Mouse (Mus musculus) liver, embryonic 16.5 days (tissue): Measurements from ENCODE around the gene Ss18l1. TPM values are rescaled to one million over a fixed set of nuclear protein-coding genes. Genes with fewer than 3 reads are reported as not detected.

Source experiments
- ATAC-seq: fragments of 200-750 bp; cut with Nextera tagmentation; 2 replicates; pipeline ENCODE4 v1.8.0; 2017; ENCODE audit warnings: low read depth, mild to moderate bottlenecking, moderate number of reproducible peaks, moderate library complexity
- H3K27ac ChIP-seq: fragments of 300-500 bp; sonication (generic); 2 replicates; pipeline ENCODE4 v1.5.1; 2014; ENCODE audit warnings: mild to moderate bottlenecking, low read length
- H3K27me3 ChIP-seq: fragments of 300-500 bp; sonication (generic); 2 replicates; pipeline ENCODE4 v1.6.1; 2014; ENCODE audit warnings: low read depth, low read length, mixed read lengths; ENCODE audit not compliant: control insufficient read depth, insufficient read depth
- H3K36me3 ChIP-seq: fragments of 300-500 bp; sonication (generic); 2 replicates; pipeline ENCODE4 v1.6.1; 2014; ENCODE audit warnings: mild to moderate bottlenecking; ENCODE audit not compliant: control insufficient read depth, insufficient read depth
- H3K4me1 ChIP-seq: fragments of 300-500 bp; sonication (generic); 2 replicates; pipeline ENCODE4 v1.6.1; 2014; ENCODE audit warnings: low read depth, low read length, mixed read lengths; ENCODE audit not compliant: control insufficient read depth
- H3K4me2 ChIP-seq: fragments of 300-500 bp; sonication (generic); 2 replicates; pipeline ENCODE4 v1.6.1; 2014; ENCODE audit warnings: low read depth, low read length, mixed read lengths
- H3K4me3 ChIP-seq: fragments of 300-500 bp; sonication (generic); 2 replicates; pipeline ENCODE4 v1.5.1; 2014; ENCODE audit warnings: low read depth, mild to moderate bottlenecking, low read length
- H3K9ac ChIP-seq: fragments of 300-500 bp; sonication (generic); 2 replicates; pipeline ENCODE4 v1.6.1; 2014; ENCODE audit warnings: low read depth, low read length
- H3K9me3 ChIP-seq: fragments of 300-500 bp; sonication (generic); replicated peaks from 2 replicates; pipeline ENCODE4 v1.6.1; 2016; ENCODE audit warnings: low read length; ENCODE audit not compliant: control insufficient read depth
- WGBS: fragments of 180-500 bp; shearing (Covaris S2); extraction: QIAGEN DNeasy Blood & Tissue Kit; methylation state at CpG from one replicate; pipeline ENCODE4 v1.1.7; 2014; ENCODE audit not compliant: insufficient replicate concordance; 5-methylcytosine and 5-hydroxymethylcytosine counted together
- polyA plus RNA-seq: library from polyadenylated mRNA; unstranded; fragments of >200 nt; fragmentation: Nextera tagmentation; extraction: Ambion mirVana; gene quantifications from 2 replicates; pipeline ENCODE4 v1.2.1, GENCODE M21; 2015

The Ss18l1 gene
- polyA plus RNA-seq, 1 experiment from 2014 or later = 1.1 TPM

GRCm38 (mm10) chr2:180047980-180048635, 5.8 kb downstream of the Ss18l1 start:
- Histone ChIP-seq H3K27ac (no peak overlapping the region), H3K9ac (no peak overlapping the region), H3K9me3 (no peaks in the 10 kb centered on the region), H3K36me3 (no peaks in the 10 kb centered on the region), H3K27me3 (peaks cover 5% of the 10 kb centered on the region; the same call in 1 of the 2 replicates), H3K4me3 (no peak overlapping the region), H3K4me2 (no peak overlapping the region), H3K4me1 (peaks cover 8% of the 10 kb centered on the region)
- 80% methylated on average over 18 of the region's 18 CpGs for WGBS
- no peak for ATAC-seq

GRCm38 (mm10) chr2:180050986-180051385, 8.7 kb downstream of the Ss18l1 start:
- Histone ChIP-seq H3K4me1 (no peaks in the 10 kb centered on the region; the same call in 1 of the 2 replicates), H3K27ac (no peak overlapping the region), H3K36me3 (no peaks in the 10 kb centered on the region; the same call in 1 of the 2 replicates), H3K27me3 (no peaks in the 10 kb centered on the region), H3K9ac (no peak overlapping the region), H3K4me2 (no peak overlapping the region), H3K9me3 (no peaks in the 10 kb centered on the region), H3K4me3 (no peak overlapping the region)
- peak; percentile 36; the same call in 1 of the 2 replicates for ATAC-seq
- 23% methylated on average over 5 of the region's 5 CpGs for WGBS

GRCm38 (mm10) chr2:180051986-180052733, 9.9 kb downstream of the Ss18l1 start:
- no peaks in the 10 kb centered on the region; the same call in 1 of the 2 replicates for H3K36me3 ChIP-seq
- no peak overlapping the region for H3K9ac ChIP-seq
- H3K4me1 ChIP-seq = no peaks in the 10 kb centered on the region; the same call in 1 of the 2 replicates
- H3K9me3 ChIP-seq = no peaks in the 10 kb centered on the region
- no peak overlapping the region for H3K4me2 ChIP-seq
- no peaks in the 10 kb centered on the region for H3K27me3 ChIP-seq
- no peak overlapping the region for H3K27ac ChIP-seq
- ATAC-seq = no peak
- no peak overlapping the region for H3K4me3 ChIP-seq
- 79% methylated on average over 14 of the region's 14 CpGs for WGBS

- H3K27ac ChIP-seq = no peak overlapping the region
- no peaks in the 10 kb centered on the region for H3K27me3 ChIP-seq
- H3K36me3 ChIP-seq = no peaks in the 10 kb centered on the region; the same call in 1 of the 2 replicates
- no peaks in the 10 kb centered on the region for H3K9me3 ChIP-seq
- 87% methylated on average over 9 of the region's 9 CpGs for WGBS
- no peak overlapping the region for H3K9ac ChIP-seq
- no peak overlapping the region for H3K4me3 ChIP-seq
- ATAC-seq = no peak
- no peak overlapping the region for H3K4me2 ChIP-seq
- H3K4me1 ChIP-seq = no peaks in the 10 kb centered on the region; the same call in 1 of the 2 replicates
Measured at GRCm38 (mm10) chr2:180053001-180053400, 10.7 kb downstream of the Ss18l1 start.

GRCm38 (mm10) chr2:180063338-180064131, 21.2 kb downstream of the Ss18l1 start:
- no peaks in the 10 kb centered on the region for H3K9me3 ChIP-seq
- no peaks in the 10 kb centered on the region for H3K27me3 ChIP-seq
- ATAC-seq = no peak
- WGBS = 79% methylated on average over 11 of the region's 11 CpGs
- H3K27ac ChIP-seq = no peak overlapping the region
- no peak overlapping the region for H3K4me3 ChIP-seq
- no peak overlapping the region for H3K9ac ChIP-seq
- no peaks in the 10 kb centered on the region for H3K4me1 ChIP-seq
- peaks cover 7% of the 10 kb centered on the region for H3K36me3 ChIP-seq
- H3K4me2 ChIP-seq = no peak overlapping the region

- Histone ChIP-seq H3K4me1 (peaks cover 6% of the 10 kb centered on the region), H3K9me3 (no peaks in the 10 kb centered on the region), H3K9ac (peak overlapping the region; percentile 64), H3K4me2 (peak overlapping the region; percentile 78), H3K4me3 (peak overlapping the region; percentile 72), H3K36me3 (no peaks in the 10 kb centered on the region), H3K27me3 (no peaks in the 10 kb centered on the region), H3K27ac (peak overlapping the region; percentile 62)
- 26% methylated on average over 20 of the region's 20 CpGs for WGBS
- peak; percentile 47 for ATAC-seq
Measured at GRCm38 (mm10) chr2:180069770-180070480, 27.6 kb downstream of the Ss18l1 start.

- 5% methylated on average over 58 of the region's 58 CpGs for WGBS
- Histone ChIP-seq H3K4me3 (peak within 1 kb of the TSS; percentile 72), H3K27me3 (no peaks in the 10 kb centered on the region), H3K36me3 (no peaks in the 10 kb centered on the region), H3K4me1 (peaks cover 6% of the 10 kb centered on the region), H3K27ac (peak within 1 kb of the TSS; percentile 62), H3K9me3 (no peaks in the 10 kb centered on the region), H3K9ac (peak within 1 kb of the TSS; percentile 64), H3K4me2 (peak within 1 kb of the TSS; percentile 78)
- peak; percentile 96 for ATAC-seq
Measured at GRCm38 (mm10) chr2:180070481-180071453, 28.5 kb downstream of the Ss18l1 start, which contains the start of gene Mtg2. Gene Mtg2 (plus strand): TSS chr2:180070588.
